Mouse (Mus musculus): ENCODE results near the gene Sult6b1. TPM values are rescaled to one million over a fixed set of nuclear protein-coding genes. Genes with fewer than 3 reads are reported as not detected.

Sult6b1 gene
- under 1 TPM in 1 of 4 experiments, not detected in 3; 0.40 TPM for total RNA-seq (2022)

DNA sequence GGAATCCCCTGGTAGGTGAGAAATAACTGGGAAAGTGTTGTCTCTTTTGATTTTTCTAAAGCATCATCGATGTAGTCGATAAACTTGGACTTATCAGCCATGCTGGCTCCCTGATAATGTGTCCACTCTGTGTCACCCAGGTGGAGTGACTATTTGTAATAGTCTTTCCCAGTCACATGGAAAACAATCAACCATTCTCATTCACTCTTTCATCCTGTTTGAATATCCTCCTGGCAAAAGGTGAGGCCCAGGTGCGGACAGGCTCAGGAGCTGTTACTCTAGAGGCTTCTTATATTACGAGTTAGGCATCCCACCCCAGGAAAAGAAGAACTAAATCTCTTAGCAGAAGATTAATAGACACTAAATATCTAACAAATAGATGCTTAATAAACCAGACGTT lies at the start of gene Sult6b1:
Gene Sult6b1, minus strand, starts transcription at position 101 of the 400 bp plus-strand sequence.
- no peak for DNase-seq

DNA sequence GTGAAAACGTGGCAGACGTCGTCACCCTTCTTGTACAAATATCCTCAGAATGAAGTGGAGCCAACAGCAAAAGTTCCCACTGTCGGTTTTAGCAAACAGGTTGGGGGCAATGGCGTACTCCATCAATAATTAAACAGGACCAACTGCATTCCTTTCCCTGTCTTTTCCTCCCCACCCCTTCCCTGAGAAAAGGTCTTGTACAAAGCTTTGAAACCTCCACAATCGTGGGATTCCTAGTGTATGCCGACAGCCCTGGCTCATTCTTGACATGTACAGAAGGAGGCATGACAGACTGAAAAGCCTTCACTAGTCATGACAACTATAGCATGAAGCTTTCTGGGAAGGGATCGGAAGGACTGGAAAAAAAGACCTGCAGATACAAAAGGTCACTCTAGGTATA lies 46.4 kb upstream of the Sult6b1 start:
- no peak for DNase-seq

DNA sequence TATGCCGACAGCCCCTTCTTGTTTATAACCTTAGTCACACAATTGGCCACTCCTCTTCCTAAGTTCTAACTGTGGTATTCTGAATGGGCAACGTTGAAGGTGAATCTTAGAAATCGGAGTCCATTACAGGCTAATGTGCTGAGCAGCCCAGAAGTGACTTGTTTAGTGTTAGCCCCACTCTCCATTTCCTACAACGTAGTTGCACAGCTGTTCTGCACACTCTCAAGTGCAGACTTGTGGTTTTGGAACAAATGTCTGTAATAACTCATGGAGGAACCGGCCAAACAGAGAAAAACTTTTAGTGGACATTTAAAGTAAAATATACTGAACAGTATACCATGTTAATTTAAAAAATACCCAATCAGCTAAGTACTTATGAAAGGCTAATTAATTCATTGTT lies 45.3 kb upstream of the Sult6b1 start:
- no peak for DNase-seq

DNA sequence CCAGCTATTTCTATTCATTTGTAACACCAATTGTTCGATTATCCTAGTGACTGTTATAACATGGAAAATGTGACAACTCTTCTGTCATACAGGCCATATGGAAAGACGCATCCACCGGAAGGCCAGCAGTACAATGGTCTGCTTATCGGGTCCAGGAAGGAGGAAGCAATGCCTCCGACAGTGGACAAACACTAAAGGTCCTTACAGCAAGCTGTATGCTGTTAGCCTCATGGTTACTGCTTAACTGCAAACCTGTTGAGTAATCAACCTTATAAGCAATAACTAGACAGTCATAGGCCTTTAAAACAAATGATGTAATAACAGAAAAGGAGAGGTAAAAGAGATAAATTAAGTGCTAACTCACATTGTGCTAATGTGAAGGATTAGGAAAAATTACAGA lies 44.4 kb upstream of the Sult6b1 start:
- no peak for DNase-seq

DNA sequence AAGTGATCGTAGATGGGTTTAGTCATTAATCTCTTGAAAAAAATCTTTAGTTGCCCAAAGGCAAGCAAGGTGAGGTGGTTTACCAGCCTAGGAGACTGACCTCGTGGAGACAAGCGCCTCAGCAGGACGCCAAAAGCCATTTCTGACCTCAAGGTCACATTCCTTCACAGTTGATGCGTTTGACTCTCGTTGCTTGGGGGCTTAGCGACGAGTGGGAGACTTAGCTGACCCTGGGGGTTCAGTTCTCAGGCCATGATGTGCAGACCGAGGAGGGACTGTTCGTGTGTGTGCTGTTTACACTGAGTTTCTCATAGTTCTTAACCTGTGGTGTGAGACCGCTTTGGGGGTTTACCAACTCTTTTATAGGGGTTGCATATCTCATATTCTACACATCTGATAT lies 35.8 kb upstream of the Sult6b1 start:
- no peak for DNase-seq

DNA sequence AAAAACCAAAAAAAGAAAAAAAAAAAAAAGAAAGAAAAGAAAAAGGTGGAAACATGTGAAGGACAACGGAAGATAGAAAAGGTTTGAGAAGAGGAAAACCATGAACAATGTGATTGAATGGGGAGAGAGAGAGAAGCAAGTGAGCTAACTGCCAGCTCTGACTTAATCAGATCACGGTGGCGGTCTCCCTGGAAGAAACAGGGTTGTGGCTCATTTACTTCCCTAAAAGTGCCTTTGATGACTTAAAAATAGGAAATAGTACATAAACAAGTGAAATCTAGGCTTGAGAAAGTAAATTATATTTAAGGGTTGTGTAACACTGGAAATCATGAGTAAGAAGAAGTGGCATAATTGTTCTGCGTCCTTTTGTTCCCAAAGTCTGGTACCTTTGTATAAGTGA lies 32.1 kb upstream of the Sult6b1 start:
- no peak for DNase-seq

DNA sequence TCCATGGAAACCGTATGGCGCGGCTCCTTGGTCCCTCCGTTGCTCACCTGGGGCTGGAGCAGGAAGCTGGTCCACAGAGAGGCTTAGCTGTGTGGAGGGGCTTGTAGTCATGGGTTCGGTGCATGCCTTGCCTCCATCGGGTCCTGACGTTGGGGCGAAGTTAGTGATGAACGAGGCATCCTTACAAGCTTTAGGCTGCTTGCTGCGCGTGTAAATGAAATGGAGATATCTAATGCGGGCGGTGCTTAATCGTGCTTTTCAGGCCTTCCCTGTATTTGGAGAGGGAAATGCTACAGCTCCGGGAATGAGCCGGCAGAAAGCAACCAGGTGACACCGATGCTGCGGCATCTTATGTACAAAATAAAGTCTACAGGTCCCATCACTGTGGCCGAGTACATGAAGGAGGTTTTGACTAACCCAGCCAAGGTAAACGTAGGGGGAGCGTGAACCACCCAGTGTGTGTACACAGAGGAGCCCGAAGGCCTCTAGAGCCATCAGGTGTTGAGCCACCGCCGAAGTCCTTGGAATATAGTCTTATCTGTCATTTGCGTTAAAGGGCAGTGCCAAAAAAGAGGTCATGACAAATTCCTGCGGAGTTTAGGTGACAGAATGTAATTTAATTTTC lies 30.5 kb upstream of the Sult6b1 start:
- DNase-seq = peak; percentile 9

DNA sequence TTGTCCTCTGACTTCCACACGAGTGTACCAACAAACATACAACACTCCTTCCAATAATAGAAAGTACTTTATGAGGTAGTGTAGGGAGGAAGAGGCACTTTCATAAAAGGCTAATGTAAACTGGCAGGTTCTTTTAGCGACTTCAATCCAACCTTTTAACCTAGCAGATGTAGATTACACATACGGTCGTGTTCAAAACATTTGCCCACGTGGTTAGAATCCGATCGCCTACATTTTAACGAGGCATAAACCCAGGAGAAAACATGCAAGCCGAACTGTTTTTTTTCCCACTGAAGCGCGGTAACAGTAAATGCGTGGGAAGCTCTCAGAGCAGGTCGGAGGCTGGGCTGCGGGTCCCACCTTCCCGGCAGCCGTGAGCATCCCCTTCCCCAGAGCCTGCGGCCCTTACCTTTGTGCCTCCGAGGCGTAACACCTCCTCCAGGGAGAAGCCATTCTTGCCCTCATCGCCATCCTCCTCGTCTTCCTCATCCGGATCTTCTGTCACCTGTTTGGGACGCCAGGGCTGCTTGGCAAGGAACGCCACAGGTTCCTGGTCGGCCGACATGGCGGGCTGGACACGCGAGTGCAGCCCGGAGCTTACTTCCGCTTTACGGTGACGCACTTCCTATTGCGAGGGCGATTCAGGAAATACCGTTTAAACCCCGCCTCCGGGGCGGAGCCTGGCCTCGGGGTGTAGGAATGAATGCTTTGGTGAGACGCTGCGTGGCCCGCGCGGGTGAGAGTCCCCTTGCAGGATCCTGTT lies 29.9 kb upstream of the Sult6b1 start, which contains the start of the genes Cebpz and Ndufaf7:
Gene Cebpz, minus strand, starts transcription at position 601 of the 763 bp plus-strand sequence.
Gene Ndufaf7, plus strand, starts transcription at position 671 of the 763 bp plus-strand sequence.
- DNase-seq = peak; percentile 96

DNA sequence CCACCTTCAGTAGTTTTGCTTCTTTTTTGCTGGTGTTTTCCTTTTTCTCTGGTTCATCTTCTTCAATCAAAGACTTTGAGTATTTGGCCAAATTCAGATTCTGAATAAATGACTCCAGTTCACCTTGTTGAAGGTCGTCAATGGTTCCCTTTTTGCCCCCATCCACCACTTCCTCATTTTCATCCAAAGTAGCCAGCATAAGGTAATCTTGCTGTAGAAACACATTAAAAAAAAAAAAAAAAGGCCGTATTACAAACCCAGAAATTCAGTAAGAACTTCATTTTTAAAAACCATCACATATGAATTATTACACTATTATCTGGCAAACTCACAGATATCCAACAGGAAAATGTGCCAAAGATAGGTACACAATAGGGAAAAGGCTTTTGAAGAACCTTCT lies 29.1 kb upstream of the Sult6b1 start:
- DNase-seq = no peak

DNA sequence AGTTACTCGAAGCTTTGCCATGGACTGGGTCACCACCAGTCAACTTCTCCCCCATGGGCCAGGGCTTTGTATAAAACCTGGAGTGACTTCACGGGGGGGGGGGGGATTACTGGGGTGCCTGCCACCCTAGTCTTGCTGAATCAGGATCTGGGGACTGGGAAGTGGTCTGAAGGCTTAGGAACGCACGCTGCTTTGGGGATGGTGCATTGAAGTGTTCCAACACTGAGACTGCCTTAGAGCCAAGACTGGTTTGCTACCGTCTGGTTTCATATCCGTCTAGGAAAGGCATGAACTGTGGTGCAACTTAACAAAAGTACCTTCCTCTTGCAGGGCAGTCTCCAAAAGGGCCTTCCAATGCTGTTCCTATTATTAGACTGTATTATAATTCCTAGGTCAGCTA lies 10.9 kb upstream of the Sult6b1 start:
- DNase-seq = no peak

DNA sequence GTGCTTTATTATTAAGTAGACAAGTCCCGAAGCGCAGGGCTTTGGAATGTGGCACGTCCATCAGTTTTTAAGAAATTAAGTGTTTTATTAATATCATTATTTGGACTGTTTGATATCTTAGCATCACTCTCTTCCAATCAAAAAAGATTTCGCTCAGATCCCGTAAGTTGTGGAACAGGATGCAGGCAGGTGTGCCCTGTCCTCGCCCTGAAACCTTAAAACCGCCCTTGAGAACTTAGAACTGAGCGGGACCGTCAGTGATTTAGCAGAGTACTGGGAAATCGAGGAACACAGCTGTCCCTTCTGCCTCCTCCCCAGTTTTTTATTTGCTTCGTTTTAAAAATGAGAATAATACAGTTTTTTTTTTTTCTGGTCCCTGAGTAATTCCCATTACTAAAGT lies 10.1 kb upstream of the Sult6b1 start:
- no peak for DNase-seq

DNA sequence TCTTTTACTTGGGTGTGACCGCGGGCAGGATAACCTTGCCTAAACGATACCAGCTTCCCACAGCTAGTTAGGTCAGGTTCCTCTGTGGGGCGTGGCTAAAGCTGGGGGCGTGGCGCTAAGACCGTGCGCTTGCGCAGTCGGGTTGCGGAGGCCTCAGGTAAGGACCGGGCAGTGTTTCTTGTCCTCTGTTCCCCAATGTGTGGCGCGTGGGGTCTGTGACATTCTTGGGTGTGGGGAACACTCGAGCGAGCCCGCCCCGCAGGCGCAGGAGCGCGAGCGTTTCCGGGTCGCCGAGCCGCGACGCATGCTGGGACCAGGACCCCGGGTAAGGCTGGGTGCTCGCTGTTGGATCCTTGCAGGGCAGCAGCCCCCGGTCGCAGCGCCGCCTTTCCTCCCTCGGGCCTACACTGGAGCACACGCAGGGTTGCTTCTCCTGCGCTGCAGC lies 9.6 kb upstream of the Sult6b1 start, which contains the start of gene Cebpzos:
Gene Cebpzos, plus strand, starts transcription at position 132 of the 445 bp plus-strand sequence.
- DNase-seq = peak; percentile 83

DNA sequence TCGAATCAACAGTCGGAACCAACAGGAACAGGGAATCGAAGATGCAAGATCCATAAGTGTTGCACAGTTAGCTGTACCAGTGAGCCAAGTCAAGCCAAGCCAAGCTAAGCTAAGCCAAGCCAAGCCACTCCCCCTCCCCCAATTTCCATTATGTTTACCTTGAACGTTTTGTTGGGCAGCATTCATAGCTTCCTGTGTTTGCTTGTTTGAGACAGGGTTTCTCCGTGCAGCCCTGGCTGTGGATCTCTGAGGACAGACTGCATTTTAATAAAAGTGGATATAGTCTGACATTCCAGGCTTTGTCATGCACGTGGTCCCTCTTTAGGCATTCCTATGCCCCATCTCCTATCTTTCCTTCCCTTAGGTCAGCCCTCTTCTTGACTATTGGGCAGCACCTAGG lies 9.0 kb upstream of the Sult6b1 start:
- no peak for DNase-seq

DNA sequence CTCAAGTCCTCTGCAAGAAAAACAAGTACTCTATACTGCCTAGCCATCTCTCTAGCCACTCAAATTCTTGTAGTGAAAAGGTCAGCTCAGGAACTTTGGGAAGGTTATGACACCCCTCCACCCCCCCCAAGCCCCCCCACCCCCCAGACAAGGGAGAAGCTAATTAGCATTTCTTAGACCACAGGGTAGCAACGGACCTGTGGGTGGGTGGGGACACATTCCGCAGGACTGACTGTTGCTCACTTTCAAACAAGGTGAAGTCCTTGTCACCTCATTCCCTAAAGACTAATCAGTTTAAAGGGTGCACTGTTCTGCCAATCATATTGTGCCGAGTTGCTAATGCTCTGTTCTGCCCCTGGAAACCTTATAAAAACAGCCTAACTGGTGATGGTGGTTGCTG lies 7.1 kb upstream of the Sult6b1 start:
- no peak for DNase-seq

DNA sequence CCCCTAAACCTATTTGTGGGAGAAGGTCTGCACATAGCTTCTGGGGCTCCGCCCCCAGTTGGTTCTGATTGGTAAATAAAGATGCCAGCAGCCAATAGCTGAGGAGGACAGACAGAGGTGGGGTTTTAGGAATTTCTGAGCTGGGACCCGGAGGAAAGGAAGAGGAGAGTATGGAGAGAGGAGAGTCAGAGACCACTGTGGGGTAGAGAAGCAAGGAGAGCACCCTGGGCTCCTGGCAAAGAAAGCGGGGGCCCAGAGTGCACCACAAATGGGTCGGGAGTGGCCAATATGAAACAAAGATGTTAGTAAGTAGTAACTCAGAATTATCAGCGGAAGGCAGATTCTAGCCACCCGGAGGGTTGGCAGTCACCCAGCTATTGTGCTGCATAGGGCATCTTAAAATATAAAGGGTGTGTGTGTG lies 6.1 kb upstream of the Sult6b1 start:
- no peak for DNase-seq

DNA sequence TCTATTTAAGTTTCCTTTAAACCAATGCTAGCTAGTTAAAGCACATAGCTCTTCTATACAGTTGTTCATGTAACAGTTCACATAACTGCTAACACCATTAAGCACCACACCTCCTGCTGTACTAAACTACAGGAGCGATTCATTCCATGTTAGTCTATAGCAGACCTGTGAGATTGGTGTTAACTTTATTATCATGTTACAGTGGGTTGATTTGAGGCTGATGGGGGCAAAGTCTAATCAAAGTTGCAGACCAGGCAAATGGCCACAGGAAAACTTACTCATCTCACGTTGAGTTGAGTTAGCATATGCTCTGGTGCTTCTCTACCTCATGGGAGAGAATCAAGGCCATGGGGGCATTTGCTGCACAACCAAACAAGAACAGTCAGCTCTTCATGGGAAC lies 2.6 kb upstream of the Sult6b1 start:
- DNase-seq = no peak

DNA sequence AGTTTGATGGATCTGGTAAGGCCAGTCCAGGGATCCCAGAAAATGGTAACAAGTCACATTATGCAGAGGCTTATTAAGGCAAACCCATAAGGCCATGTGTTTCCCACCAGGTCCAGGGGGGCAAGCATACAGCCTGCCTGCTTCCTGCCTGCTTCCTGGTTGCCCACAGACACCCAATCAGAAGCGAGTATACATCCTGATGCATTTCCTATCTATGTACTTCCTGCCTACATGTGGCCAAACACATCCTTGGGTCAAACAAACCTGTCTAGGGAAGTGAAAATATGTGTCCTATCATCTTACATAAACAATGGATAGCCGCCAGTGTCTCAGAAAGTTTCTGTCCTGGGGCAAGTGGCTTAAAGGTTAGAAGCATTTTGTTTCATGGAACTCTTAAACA lies 3.6 kb downstream of the Sult6b1 start:
- DNase-seq = no peak

DNA sequence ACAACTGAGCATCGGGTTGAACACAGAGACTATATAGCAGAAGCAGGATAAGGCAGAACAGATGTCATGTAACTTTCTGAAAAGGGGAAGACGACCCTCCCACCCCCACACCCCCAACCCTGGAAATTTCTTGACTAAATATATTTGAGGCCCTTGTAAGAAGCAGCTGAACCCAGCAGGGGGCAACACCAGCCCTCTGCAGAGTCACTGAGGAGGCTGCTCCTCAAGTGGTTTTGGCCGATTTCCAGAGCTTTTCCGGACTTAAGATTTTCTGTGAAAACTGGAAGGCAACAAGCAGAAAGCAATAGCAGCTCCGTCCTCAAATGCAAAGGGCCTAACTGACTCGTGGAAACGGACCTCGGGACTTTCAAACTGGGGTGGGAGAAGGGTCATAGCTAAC lies 11.4 kb downstream of the Sult6b1 start:
- DNase-seq = no peak

DNA sequence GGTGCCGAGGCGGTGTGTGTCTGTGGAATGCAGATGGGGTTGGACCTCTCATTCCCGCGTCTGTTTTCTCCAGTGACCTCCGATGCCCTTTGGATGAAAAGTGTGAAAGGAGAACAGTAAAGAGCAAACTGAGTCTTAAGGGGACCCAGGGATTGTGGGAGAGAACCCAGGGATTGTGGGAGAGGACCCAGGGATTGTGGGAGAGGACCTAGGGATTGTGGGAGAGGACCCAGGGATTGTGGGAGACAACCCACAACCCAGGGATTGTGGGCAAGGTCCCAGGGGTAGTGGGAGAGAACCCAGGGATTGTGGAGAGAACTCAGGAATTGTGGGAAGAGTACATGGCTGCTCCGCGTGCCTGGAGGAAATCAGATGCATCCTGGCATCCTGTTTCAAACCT lies 11.8 kb downstream of the Sult6b1 start:
- DNase-seq = no peak

DNA sequence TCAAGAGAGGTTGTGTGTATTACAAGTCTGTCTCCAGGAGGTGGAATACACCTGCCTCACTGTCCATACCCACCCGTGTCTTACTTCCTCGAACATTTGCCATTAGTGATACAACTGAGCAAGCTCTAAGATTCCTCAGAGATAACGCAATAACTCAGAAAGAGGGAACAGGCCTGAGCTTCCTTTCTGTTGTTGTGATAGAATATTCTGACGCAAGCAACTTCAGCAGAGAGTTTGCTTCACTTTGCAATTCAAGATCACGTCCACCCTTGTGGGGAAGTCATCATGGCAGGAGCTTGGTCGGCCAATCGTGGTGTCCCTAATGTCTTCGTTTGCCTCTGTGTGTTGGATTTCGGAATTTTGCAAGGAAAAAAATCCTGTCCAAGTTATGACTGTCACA lies 15.8 kb downstream of the Sult6b1 start:
- DNase-seq = no peak

DNA sequence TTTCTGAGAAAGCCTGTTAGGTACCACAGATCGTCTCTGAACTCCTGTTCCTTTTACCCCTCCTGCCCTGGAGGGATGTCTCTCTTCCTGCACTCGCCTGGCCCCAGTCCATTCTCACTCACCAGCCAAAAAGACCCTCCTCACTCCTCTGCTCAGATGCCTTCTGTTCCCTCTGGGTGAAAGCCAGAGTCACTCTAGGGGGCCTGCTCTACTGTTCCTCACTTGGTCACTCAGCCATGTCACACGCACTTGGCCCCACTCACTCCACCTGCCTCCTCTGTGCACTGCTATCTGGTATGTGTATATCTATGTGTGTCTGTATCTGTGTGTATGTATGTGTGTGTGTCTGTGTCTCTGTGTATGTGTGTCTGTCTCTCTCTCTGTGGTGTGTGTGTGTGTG lies 17.6 kb downstream of the Sult6b1 start:
- no peak for DNase-seq

DNA sequence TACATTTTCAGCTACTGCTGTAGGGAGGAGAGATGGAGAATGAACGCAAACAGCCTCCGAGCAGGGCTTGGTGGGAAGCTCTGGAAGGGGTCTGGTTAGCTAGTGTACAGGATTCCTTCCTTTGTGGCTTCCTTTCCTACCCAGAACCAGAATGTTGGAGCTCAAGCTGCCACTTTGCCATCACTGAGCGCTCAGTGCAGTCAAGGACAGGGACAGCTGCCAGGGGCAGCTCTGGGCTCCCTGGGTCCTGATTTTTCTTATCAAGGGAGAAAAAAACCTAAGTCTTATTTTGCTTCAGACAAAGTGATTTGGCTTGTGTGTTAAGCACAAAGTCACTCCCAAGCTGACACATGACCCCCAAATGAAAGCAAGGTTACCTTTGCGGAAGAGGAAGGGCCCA lies 18.2 kb downstream of the Sult6b1 start:
- no peak for DNase-seq

DNA sequence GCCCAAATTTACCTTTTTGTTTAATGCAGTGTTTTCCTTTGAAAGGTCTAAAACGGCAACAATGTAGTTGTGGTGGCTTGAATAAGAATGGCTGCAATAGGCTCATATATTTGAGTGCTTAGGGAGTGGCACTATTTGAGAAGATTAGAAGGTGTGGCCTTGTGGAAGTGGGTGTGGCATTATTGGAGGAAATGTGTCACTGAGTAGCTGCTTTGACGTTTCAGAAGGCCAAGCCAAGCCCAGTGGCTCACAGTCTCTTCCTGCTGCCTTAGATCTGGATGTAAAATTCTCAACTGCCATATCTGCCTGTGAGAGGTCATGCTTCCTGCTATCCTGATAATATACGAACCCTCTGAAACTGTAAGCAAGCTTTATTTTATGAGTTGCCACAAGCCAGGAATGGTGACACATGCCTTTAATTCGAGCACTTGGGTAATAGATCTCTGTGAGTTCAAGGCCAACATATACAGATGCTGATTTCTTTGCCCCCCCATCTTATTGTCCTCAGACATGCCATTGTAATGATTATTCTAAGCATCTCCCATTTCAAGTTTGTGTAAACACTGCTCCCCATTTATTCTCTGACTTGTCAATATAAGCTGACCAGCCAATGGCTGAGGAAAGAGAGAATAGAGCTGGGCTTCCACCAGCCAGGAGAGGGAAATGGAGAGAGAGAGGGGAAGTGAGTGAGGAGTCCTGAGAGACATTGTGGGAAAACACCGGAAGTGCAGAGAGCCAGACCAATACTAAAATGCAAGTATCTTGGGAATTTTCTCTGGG lies 21.3 kb downstream of the Sult6b1 start:
- no peak for DNase-seq
